Mouse (Mus musculus) liver, postnatal 0 days (tissue): ENCODE measurements around the gene Phldb1.

Source experiments
- CTCF ChIP-seq: sonication (generic); IDR thresholded peaks from 2 replicates; pipeline ENCODE4 v1.5.1; 2016; ENCODE audit warnings: antibody characterized with exemption, low read depth
- EP300 ChIP-seq: IDR thresholded peaks from 2 replicates; pipeline ENCODE4 v1.6.1; 2016; ENCODE audit warnings: antibody characterized with exemption, low read depth, mild to moderate bottlenecking

- TF ChIP-seq CTCF (no peak), EP300 (no peak)
These were observed 2.9 kb downstream of the Phldb1 start for GRCm38 (mm10) chr9:44732130-44732549.
